8 mouse cellular contexts compared by ENCODE assay signal in the genomic region with DNA sequence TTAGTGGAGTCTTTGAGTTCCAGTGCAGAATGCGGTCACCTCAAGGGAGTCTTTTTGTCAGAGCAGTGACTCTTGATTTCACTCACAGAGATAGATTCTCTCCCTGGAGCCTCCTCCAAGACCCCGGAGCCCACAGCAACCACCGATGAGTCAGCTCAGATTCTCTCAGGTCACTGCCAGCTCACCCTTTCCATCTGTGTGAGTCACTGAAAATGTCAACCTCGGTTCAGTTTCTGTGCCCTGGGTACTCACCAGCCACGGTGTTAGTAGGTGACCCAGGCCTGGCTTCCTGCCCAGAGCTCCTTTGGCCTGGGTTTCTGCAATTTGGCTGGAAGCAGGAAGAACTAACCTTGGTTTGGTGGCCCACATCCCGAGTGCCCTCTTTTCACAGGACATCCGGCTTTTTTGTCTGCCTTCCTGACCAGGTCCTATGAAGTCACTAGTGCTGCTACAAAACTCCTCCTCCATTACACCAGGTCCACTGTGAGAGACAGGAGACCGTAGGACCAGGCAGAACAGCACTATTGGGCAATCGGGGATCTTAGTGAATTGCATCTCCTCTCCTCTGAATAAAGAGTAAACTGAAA.
DNase-seq lines count a peak whose midpoint lies in the region; ATAC-seq and TF ChIP-seq lines count a peak whose summit lies in the region.

No protein-coding gene starts in this region.

- no peaks in the 10 kb centered on the region for H3K9me3 ChIP-seq in hindbrain, postnatal 0 days (ENCODE audit: low read length)
- H3K9me3 ChIP-seq in hindbrain, embryonic 12.5 days (replicated peaks), result no peaks in the 10 kb centered on the region
- H3K9me3 ChIP-seq in lung, embryonic 16.5 days (ENCODE audit: control insufficient read depth, low read length), result no peaks in the 10 kb centered on the region
- no peaks in the 10 kb centered on the region for H3K9me3 ChIP-seq in forebrain, embryonic 16.5 days (ENCODE audit: control insufficient read depth, low read length)
- H3K9me3 ChIP-seq in limb, embryonic 10.5 days (replicated peaks), result no peaks in the 10 kb centered on the region

- H3K4me1 ChIP-seq in hindbrain, postnatal 0 days (ENCODE audit: insufficient read depth, low read length), result no peaks in the 10 kb centered on the region; the same call in 1 of the 2 replicates
- H3K4me1 ChIP-seq in hindbrain, embryonic 12.5 days, result no peaks in the 10 kb centered on the region
- peaks cover 2% of the 10 kb centered on the region; the same call in 1 of the 2 replicates for H3K4me1 ChIP-seq in lung, embryonic 16.5 days (replicated peaks; ENCODE audit: control insufficient read depth, insufficient read depth, low read length)
- no peaks in the 10 kb centered on the region for H3K4me1 ChIP-seq in forebrain, embryonic 16.5 days (replicated peaks; ENCODE audit: control insufficient read depth, insufficient read depth, low read length)
- peaks cover 7% of the 10 kb centered on the region for H3K4me1 ChIP-seq in limb, embryonic 10.5 days

- no peak overlapping the region for H3K27ac ChIP-seq in hindbrain, postnatal 0 days
- H3K27ac ChIP-seq in hindbrain, embryonic 12.5 days, result no peak overlapping the region
- no peak overlapping the region for H3K27ac ChIP-seq in lung, embryonic 16.5 days (ENCODE audit: low read length)
- no peak overlapping the region for H3K27ac ChIP-seq in forebrain, embryonic 16.5 days (ENCODE audit: low read length)
- no peak overlapping the region for H3K27ac ChIP-seq in limb, embryonic 10.5 days

- no peak for TF ChIP-seq CTCF in hindbrain, postnatal 0 days (IDR thresholded peaks at IDR 0.05; ENCODE audit: low read depth)

- 66% methylated on average over 9 of the region's 9 CpGs for WGBS in hindbrain, postnatal 0 days
- WGBS in hindbrain, embryonic 12.5 days, result 87% methylated on average over 9 of the region's 9 CpGs
- 65% methylated on average over 9 of the region's 9 CpGs for WGBS in lung, embryonic 16.5 days
- 80% methylated on average over 9 of the region's 9 CpGs for WGBS in forebrain, embryonic 16.5 days
- 93% methylated on average over 9 of the region's 9 CpGs for WGBS in limb, embryonic 10.5 days

- H3K9ac ChIP-seq in hindbrain, postnatal 0 days (replicated peaks; ENCODE audit: low read length), result no peak overlapping the region
- H3K9ac ChIP-seq in hindbrain, embryonic 12.5 days, result no peak overlapping the region
- H3K9ac ChIP-seq in lung, embryonic 16.5 days (ENCODE audit: low read length), result no peak overlapping the region
- H3K9ac ChIP-seq in forebrain, embryonic 16.5 days (replicated peaks; ENCODE audit: low read depth, low read length), result no peak overlapping the region

- no peak for ATAC-seq in hindbrain, postnatal 0 days
- no peak for ATAC-seq in hindbrain, embryonic 12.5 days (ENCODE audit: low FRiP score)
- ATAC-seq in inflammation-experienced regulatory T-cells, adult 6 months, result peak; percentile 92
- ATAC-seq in lung, embryonic 16.5 days (ENCODE audit: low read depth), result peak; percentile 63
- no peak for ATAC-seq in forebrain, embryonic 16.5 days

- no peak overlapping the region for H3K4me2 ChIP-seq in hindbrain, postnatal 0 days (ENCODE audit: low read depth, low read length)
- H3K4me2 ChIP-seq in hindbrain, embryonic 12.5 days (replicated peaks), result no peak overlapping the region
- H3K4me2 ChIP-seq in lung, embryonic 16.5 days (ENCODE audit: low read depth, low read length), result no peak overlapping the region
- H3K4me2 ChIP-seq in forebrain, embryonic 16.5 days (ENCODE audit: low read length), result no peak overlapping the region

- H3K27me3 ChIP-seq in hindbrain, postnatal 0 days (ENCODE audit: insufficient read depth, low read length), result no peaks in the 10 kb centered on the region
- no peaks in the 10 kb centered on the region for H3K27me3 ChIP-seq in hindbrain, embryonic 12.5 days
- no peaks in the 10 kb centered on the region for H3K27me3 ChIP-seq in lung, embryonic 16.5 days (ENCODE audit: control insufficient read depth, insufficient read depth, low read depth, low read length)
- no peaks in the 10 kb centered on the region for H3K27me3 ChIP-seq in forebrain, embryonic 16.5 days (replicated peaks; ENCODE audit: control insufficient read depth, insufficient read depth, low read length)
- H3K27me3 ChIP-seq in limb, embryonic 10.5 days (ENCODE audit: low read depth, poor library complexity, severe bottlenecking), result no peaks in the 10 kb centered on the region

- no peak overlapping the region for H3K4me3 ChIP-seq in hindbrain, postnatal 0 days (ENCODE audit: low read length)
- no peak overlapping the region for H3K4me3 ChIP-seq in hindbrain, embryonic 12.5 days
- H3K4me3 ChIP-seq in lung, embryonic 16.5 days (ENCODE audit: low read length), result no peak overlapping the region
- no peak overlapping the region for H3K4me3 ChIP-seq in forebrain, embryonic 16.5 days (replicated peaks; ENCODE audit: low read length)
- no peak overlapping the region for H3K4me3 ChIP-seq in limb, embryonic 10.5 days

- no peaks in the 10 kb centered on the region for H3K36me3 ChIP-seq in hindbrain, postnatal 0 days (ENCODE audit: insufficient read depth, low read length)
- H3K36me3 ChIP-seq in hindbrain, embryonic 12.5 days, result no peaks in the 10 kb centered on the region
- H3K36me3 ChIP-seq in lung, embryonic 16.5 days (ENCODE audit: control insufficient read depth, insufficient read depth, low read length), result no peaks in the 10 kb centered on the region
- H3K36me3 ChIP-seq in forebrain, embryonic 16.5 days (ENCODE audit: control insufficient read depth, insufficient read depth), result no peaks in the 10 kb centered on the region
- no peaks in the 10 kb centered on the region for H3K36me3 ChIP-seq in limb, embryonic 10.5 days

- peak; percentile 24 for DNase-seq in hindbrain, postnatal 0 days (ENCODE audit: low spot score)
- peak; percentile 12 to 35 for DNase-seq in cerebellum, adult 18-20 months
- no peak for DNase-seq in embryo, embryonic 9.5 days (ENCODE audit: extremely low spot score)
- DNase-seq in limb, embryonic 10.5 days (ENCODE audit: low spot score), result no peak

Comparison
In these comparisons a context has a peak if more than half of its experiments do, and no peak if none do; other contexts are left out.
1. ATAC-seq: peak in inflammation-experienced regulatory T-cells, adult 6 months (single experiment) and lung, embryonic 16.5 days (single experiment); none in hindbrain, postnatal 0 days (single experiment), hindbrain, embryonic 12.5 days (single experiment) and forebrain, embryonic 16.5 days (single experiment).
2. DNase-seq: peak in hindbrain, postnatal 0 days (single experiment) and cerebellum, adult 18-20 months (2 of 2); none in embryo, embryonic 9.5 days (single experiment) and limb, embryonic 10.5 days (single experiment).